Mouse (Mus musculus) forebrain, postnatal 0 days (tissue): ENCODE results near the gene Skap2. TPM values are rescaled to one million over a fixed set of nuclear protein-coding genes. Genes with fewer than 3 reads are reported as not detected.
A peak's percentile ranks its signal among the peaks of the same experiment; 100 is the strongest.

Experiments
- ATAC-seq: fragments of 200-750 bp; cut with Nextera tagmentation; 2 replicates; pipeline ENCODE4 v1.8.0; 2017; ENCODE audit warnings: mild to moderate bottlenecking, moderate library complexity
- DNase-seq: peaks from one replicate; pipeline ENCODE4 v3.0.0-alpha.2; 2015
- H3K27ac ChIP-seq: fragments of 300-500 bp; sonication (generic); 2 replicates; pipeline ENCODE4 v1.5.1; 2014; ENCODE audit warnings: low read depth, mild to moderate bottlenecking, antibody characterized with exemption, low read length, moderate library complexity, mixed read lengths
- H3K27me3 ChIP-seq: fragments of 300-500 bp; sonication (generic); 2 replicates; pipeline ENCODE4 v1.6.1; 2014; ENCODE audit warnings: mild to moderate bottlenecking, low read length, mixed read lengths; ENCODE audit not compliant: insufficient read depth
- H3K36me3 ChIP-seq: fragments of 300-500 bp; sonication (generic); 2 replicates; pipeline ENCODE4 v1.6.1; 2014; ENCODE audit warnings: mild to moderate bottlenecking, moderate library complexity; ENCODE audit not compliant: insufficient read depth
- H3K4me1 ChIP-seq: fragments of 300-500 bp; sonication (generic); 2 replicates; pipeline ENCODE4 v1.6.1; 2014; ENCODE audit warnings: antibody characterized with exemption; ENCODE audit not compliant: insufficient read depth
- H3K4me2 ChIP-seq: fragments of 300-500 bp; sonication (generic); 2 replicates; pipeline ENCODE4 v1.6.1; 2014; ENCODE audit warnings: low read depth, mild to moderate bottlenecking, moderate library complexity
- H3K4me3 ChIP-seq: fragments of 300-500 bp; sonication (generic); 2 replicates; pipeline ENCODE4 v1.5.1; 2014; ENCODE audit warnings: low read depth, low read length, mixed read lengths
- H3K9ac ChIP-seq: fragments of 300-500 bp; sonication (generic); 2 replicates; pipeline ENCODE4 v1.6.1; 2014; ENCODE audit warnings: mild to moderate bottlenecking
- H3K9me3 ChIP-seq: fragments of 300-500 bp; sonication (generic); 2 replicates; pipeline ENCODE4 v1.6.1; 2016; ENCODE audit warnings: low read length
- CTCF ChIP-seq: sonication (generic); IDR thresholded peaks from 2 replicates; pipeline ENCODE4 v1.5.1; 2016; ENCODE audit warnings: antibody characterized with exemption, control low read depth, low read depth
- WGBS: fragments of 180-500 bp; shearing (Covaris S2); extraction: QIAGEN DNeasy Blood & Tissue Kit; methylation state at CpG from one replicate; pipeline ENCODE4 v1.1.7; 2014; 5-methylcytosine and 5-hydroxymethylcytosine counted together
- polyA plus RNA-seq: library from polyadenylated mRNA; unstranded; fragments of >200 nt; fragmentation: Nextera tagmentation; extraction: Ambion mirVana; gene quantifications from 2 replicates; pipeline ENCODE4 v1.2.1, GENCODE M21; 2015
- total RNA-seq: library from RNA; depleted of rRNA; stranded (reverse); fragments of >200 nt; gene quantifications from 2 replicates; pipeline ENCODE4 v1.2.3, GENCODE M21; 2014

Gene Skap2
- total and polyA plus RNA-seq, 2 experiments from 2014 or later, result 4.7 to 6.6 TPM

- Histone ChIP-seq H3K27me3 (peaks cover 82% of the 10 kb centered on the region), H3K9me3 (no peaks in the 10 kb centered on the region), H3K27ac (no peak overlapping the region), H3K36me3 (no peaks in the 10 kb centered on the region), H3K4me3 (no peak overlapping the region), H3K4me1 (no peaks in the 10 kb centered on the region), H3K4me2 (no peak overlapping the region), H3K9ac (no peak overlapping the region)
- DNase-seq (no peak), ATAC-seq (no peak)
- TF ChIP-seq CTCF, result no peak
- 10% methylated on average over 8 of the region's 8 CpGs for WGBS
Measured at GRCm38 (mm10) chr6:52005616-52005962, 6.8 kb downstream of the Skap2 start.

- Histone ChIP-seq H3K27me3 (peaks cover 79% of the 10 kb centered on the region), H3K9ac (no peak overlapping the region), H3K9me3 (no peaks in the 10 kb centered on the region), H3K4me3 (no peak overlapping the region), H3K27ac (no peak overlapping the region), H3K36me3 (no peaks in the 10 kb centered on the region), H3K4me1 (no peaks in the 10 kb centered on the region), H3K4me2 (no peak overlapping the region)
- WGBS, result 23% methylated on average over 3 of the region's 3 CpGs
- ATAC-seq (no peak), DNase-seq (no peak)
- no peak for TF ChIP-seq CTCF
Measured at GRCm38 (mm10) chr6:52004995-52005394, 7.4 kb downstream of the Skap2 start.

DNA sequence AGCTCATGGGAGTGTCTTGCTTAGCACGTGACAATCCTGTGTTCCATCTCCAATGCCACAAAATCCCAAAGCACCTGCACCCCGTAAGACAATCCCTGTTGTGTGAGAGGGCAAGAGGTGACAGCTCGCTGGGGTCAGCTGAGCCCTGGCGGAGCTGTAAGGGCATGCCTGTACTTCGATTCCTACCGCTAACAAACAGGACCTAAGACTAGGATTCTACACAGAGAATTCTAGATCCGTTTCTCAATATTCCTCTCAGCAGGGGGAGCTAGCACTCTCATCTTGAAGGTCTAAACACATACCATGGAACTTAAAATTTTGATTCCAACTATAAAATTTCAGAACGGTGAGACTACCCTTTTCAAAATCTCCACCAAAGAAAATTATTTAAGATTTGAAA, 9.7 kb downstream of the Skap2 start:
- H3K4me1 ChIP-seq, result no peaks in the 10 kb centered on the region
- no peak overlapping the region for H3K4me2 ChIP-seq
- H3K9ac ChIP-seq, result no peak overlapping the region
- TF ChIP-seq CTCF, result peak; percentile 62
- 29% methylated on average over 8 of the region's 8 CpGs for WGBS
- H3K4me3 ChIP-seq, result no peak overlapping the region
- peaks cover 74% of the 10 kb centered on the region for H3K27me3 ChIP-seq
- DNase-seq, result peak; percentile 78
- ATAC-seq, result no peak; the same call in 1 of the 2 replicates
- H3K36me3 ChIP-seq, result no peaks in the 10 kb centered on the region
- H3K9me3 ChIP-seq, result no peaks in the 10 kb centered on the region
- H3K27ac ChIP-seq, result no peak overlapping the region

DNA sequence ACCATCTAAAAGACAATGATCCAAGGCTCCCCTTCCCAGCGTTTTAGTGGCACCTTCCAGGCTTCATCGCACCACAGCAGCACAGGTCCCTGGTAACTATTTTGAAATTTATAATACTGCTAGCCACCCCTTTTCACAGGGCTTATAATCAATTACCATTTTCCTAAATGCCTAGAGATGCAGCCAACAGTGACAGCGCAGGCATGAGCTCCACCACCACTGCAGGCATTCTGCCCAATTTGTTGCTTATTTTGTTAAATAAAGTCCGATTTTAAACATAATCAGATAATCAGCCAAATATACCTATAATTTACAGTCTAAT, 13.2 kb downstream of the Skap2 start:
- no peak overlapping the region for H3K9ac ChIP-seq
- DNase-seq (no peak), ATAC-seq (no peak)
- H3K4me2 ChIP-seq, result no peak overlapping the region
- no peaks in the 10 kb centered on the region for H3K36me3 ChIP-seq
- TF ChIP-seq CTCF, result no peak
- H3K27ac ChIP-seq, result no peak overlapping the region
- no peaks in the 10 kb centered on the region for H3K4me1 ChIP-seq
- H3K9me3 ChIP-seq, result no peaks in the 10 kb centered on the region
- WGBS, result 46% methylated on average over 4 of the region's 4 CpGs
- peaks cover 43% of the 10 kb centered on the region for H3K27me3 ChIP-seq
- no peak overlapping the region for H3K4me3 ChIP-seq

GRCm38 (mm10) chr6:51998409-51999156, 13.8 kb downstream of the Skap2 start:
- no peak overlapping the region for H3K9ac ChIP-seq
- peak; percentile 54 for TF ChIP-seq CTCF
- no peaks in the 10 kb centered on the region for H3K36me3 ChIP-seq
- no peak overlapping the region for H3K4me2 ChIP-seq
- no peak overlapping the region for H3K27ac ChIP-seq
- WGBS, result 39% methylated on average over 7 of the region's 7 CpGs
- ATAC-seq, result no peak
- peaks cover 38% of the 10 kb centered on the region for H3K27me3 ChIP-seq
- H3K4me1 ChIP-seq, result no peaks in the 10 kb centered on the region
- H3K4me3 ChIP-seq, result no peak overlapping the region
- DNase-seq, result no peak
- H3K9me3 ChIP-seq, result no peaks in the 10 kb centered on the region

DNA sequence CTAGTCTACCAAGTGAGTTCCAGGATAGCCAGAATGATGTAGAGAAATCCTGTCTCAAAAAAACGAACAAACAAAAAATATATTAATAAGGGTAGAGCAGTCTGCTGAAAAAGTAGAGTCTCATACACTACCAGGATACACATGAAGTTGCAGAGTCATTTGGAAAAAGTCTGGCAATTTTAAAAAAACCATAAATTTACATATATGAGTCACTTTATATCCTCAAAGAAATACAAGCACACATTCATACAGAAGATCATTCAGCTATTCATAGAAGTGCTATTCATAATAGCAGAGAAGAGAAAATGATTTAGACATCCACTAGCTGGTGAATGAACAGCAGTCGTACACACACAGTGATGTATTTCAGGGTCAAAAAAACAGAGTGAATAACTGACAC, 24.4 kb downstream of the Skap2 start:
- no peak for ATAC-seq
- no peak for TF ChIP-seq CTCF
- Histone ChIP-seq H3K4me3 (no peak overlapping the region), H3K9me3 (no peaks in the 10 kb centered on the region), H3K4me2 (no peak overlapping the region), H3K27me3 (no peaks in the 10 kb centered on the region; the same call in 1 of the 2 replicates), H3K4me1 (no peaks in the 10 kb centered on the region), H3K36me3 (no peaks in the 10 kb centered on the region), H3K27ac (no peak overlapping the region), H3K9ac (no peak overlapping the region)
- no peak for DNase-seq
- WGBS, result 69% methylated on average over 2 of the region's 2 CpGs

DNA sequence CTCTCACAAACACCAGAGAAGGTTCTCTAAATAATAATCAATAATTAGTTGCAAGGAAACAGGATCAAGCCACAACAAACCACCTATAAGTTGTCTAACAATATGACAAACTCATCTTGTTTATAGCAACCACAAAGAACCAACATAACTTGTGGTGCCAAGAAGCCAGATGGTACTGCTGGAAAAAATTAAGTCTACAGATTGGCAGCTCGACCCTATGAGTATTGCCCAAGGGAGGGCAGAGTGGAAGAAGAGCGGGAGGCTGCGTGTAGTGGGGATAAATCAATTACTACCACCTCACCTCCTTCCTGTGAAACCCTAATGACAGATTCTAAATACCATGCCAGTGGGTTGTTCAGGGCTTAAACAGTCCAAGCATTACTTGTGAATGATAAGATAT, 34.7 kb downstream of the Skap2 start:
- Histone ChIP-seq H3K9me3 (no peaks in the 10 kb centered on the region), H3K4me2 (no peak overlapping the region), H3K27me3 (no peaks in the 10 kb centered on the region), H3K4me1 (no peaks in the 10 kb centered on the region), H3K36me3 (no peaks in the 10 kb centered on the region), H3K27ac (no peak overlapping the region), H3K4me3 (no peak overlapping the region), H3K9ac (no peak overlapping the region)
- DNase-seq, result peak; percentile 21
- TF ChIP-seq CTCF, result no peak
- ATAC-seq, result no peak
- WGBS, result 51% methylated on average over 3 of the region's 3 CpGs
